Mouse (Mus musculus): ENCODE measurements at regions not wholly inside any gene's neighbourhood (a gene's known extent, or its start where the extent isn't known, plus 50 kb on each side); places are given as distances from the start of the nearest gene placed in this dataset.

DNA sequence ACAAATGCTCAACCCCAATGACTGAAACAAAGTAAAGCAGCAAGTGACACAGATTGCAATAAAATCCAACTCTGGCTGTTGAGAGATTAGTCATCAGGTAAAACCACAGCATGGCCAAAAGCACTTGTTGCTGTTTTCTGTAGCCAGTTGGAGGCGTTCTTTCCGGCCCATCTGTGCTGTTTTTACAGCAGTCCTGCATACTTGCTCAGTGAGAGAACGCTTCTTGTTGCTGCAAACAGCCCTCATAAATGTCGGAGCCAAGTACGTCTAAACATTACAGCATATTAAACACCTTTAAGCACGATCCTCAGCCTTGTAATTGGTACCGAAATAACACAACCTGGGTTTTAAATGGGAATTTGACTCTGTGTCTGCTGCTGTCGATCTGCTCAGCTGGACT, 65.6 kb upstream of the Hs3st3a1 start:
- Histone ChIP-seq H3K9ac (ENCODE audit: low read depth, low read length) (no peak overlapping the region), H3K9me3 (ENCODE audit: control insufficient read depth) (no peaks in the 10 kb centered on the region), H3K4me1 (replicated peaks; ENCODE audit: control insufficient read depth, insufficient read depth, low read length) (no peaks in the 10 kb centered on the region), H3K4me2 (replicated peaks; ENCODE audit: low read depth) (no peak overlapping the region), H3K36me3 (ENCODE audit: control insufficient read depth, insufficient read depth) (no peaks in the 10 kb centered on the region), H3K27ac (ENCODE audit: low read depth, low read length) (no peak overlapping the region), H3K27me3 (replicated peaks; ENCODE audit: control insufficient read depth, insufficient read depth, low read length) (no peaks in the 10 kb centered on the region), H3K4me3 (ENCODE audit: low read depth, low read length) (no peak overlapping the region)
- WGBS = 76% methylated on average over 8 of the region's 8 CpGs
- no peak for TF ChIP-seq CTCF (IDR thresholded peaks at IDR 0.05; ENCODE audit: low read depth)
- ATAC-seq = no peak

DNA sequence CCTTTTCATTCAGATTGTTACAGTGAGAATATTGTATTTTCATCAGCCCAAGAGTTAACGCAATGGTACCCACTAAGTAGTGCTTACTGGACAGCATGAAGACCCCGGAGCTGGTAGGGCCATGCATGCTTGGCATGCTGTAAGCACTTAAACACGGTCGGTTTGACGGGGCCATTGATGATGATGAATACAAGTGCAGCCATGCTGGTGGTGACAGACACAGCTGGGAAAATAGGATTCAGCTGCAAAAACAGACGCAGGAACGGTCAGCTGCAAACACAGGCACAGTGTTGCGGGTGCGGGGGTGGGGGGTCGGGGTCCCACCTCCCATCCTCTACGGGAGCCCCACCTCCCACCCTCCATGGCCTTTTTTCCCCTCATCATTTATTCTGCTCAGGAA, 99.7 kb upstream of the Hs3st3a1 start:
- H3K27me3 ChIP-seq (replicated peaks; ENCODE audit: control insufficient read depth, insufficient read depth, low read length) = no peaks in the 10 kb centered on the region
- no peaks in the 10 kb centered on the region for H3K4me1 ChIP-seq (replicated peaks; ENCODE audit: control insufficient read depth, insufficient read depth, low read length)
- H3K4me3 ChIP-seq (ENCODE audit: low read depth, low read length) = no peak overlapping the region
- H3K36me3 ChIP-seq (ENCODE audit: control insufficient read depth, insufficient read depth) = no peaks in the 10 kb centered on the region
- ATAC-seq = no peak
- H3K9me3 ChIP-seq (ENCODE audit: control insufficient read depth) = no peaks in the 10 kb centered on the region
- H3K4me2 ChIP-seq (replicated peaks; ENCODE audit: low read depth) = no peak overlapping the region
- 87% methylated on average over 11 of the region's 11 CpGs for WGBS
- no peak for TF ChIP-seq CTCF (IDR thresholded peaks at IDR 0.05; ENCODE audit: low read depth)
- no peak overlapping the region for H3K9ac ChIP-seq (ENCODE audit: low read depth, low read length)
- H3K27ac ChIP-seq (ENCODE audit: low read depth, low read length) = no peak overlapping the region

DNA sequence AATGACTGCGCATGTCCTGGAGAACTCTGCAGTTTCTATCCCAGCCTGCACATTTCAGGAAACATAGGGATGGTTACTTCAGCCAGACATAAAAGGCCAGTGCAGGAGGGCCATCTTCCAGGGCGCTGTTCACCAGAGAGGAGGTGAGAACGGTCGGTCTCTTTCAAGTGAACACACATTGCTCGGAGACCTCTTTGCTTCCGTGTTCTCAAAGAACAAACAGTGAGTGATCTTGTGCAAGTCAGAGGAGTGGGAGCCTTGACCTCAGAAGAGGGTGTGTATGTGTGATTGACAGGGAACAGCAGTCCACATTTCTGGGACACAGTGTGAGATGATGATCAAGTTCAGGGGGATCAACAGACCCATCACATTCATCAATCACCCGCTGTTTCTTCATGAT, 102.7 kb upstream of the Hs3st3a1 start:
- no peak for TF ChIP-seq CTCF (IDR thresholded peaks at IDR 0.05; ENCODE audit: low read depth)
- H3K27ac ChIP-seq (ENCODE audit: low read depth, low read length) = no peak overlapping the region
- H3K4me2 ChIP-seq (replicated peaks; ENCODE audit: low read depth) = no peak overlapping the region
- WGBS = 65% methylated on average over 7 of the region's 7 CpGs
- H3K4me3 ChIP-seq (ENCODE audit: low read depth, low read length) = no peak overlapping the region
- no peak for ATAC-seq
- H3K4me1 ChIP-seq (replicated peaks; ENCODE audit: control insufficient read depth, insufficient read depth, low read length) = no peaks in the 10 kb centered on the region
- no peaks in the 10 kb centered on the region for H3K36me3 ChIP-seq (ENCODE audit: control insufficient read depth, insufficient read depth)
- H3K27me3 ChIP-seq (replicated peaks; ENCODE audit: control insufficient read depth, insufficient read depth, low read length) = no peaks in the 10 kb centered on the region
- H3K9ac ChIP-seq (ENCODE audit: low read depth, low read length) = no peak overlapping the region
- H3K9me3 ChIP-seq (ENCODE audit: control insufficient read depth) = no peaks in the 10 kb centered on the region

DNA sequence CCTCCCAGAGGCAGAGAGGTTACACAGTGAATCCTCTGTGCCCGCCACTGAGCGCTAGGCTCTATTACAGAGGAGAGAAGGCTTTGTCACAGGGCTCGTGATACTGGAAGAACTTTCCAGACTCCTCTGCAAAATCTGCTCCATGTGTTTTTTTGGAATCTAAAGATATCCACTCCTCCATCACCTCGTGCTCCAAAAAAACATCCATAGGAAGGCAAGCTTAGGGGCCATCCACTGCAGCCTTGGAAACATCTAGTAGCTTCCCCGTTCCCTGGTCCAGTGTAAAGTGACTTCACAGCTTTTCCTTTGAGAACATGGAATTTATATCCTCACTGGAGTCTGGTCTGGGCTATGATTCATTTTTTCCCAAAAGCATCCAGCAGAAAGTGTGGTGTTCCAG, 103.3 kb upstream of the Hs3st3a1 start:
- WGBS = 79% methylated on average over 5 of the region's 5 CpGs

DNA sequence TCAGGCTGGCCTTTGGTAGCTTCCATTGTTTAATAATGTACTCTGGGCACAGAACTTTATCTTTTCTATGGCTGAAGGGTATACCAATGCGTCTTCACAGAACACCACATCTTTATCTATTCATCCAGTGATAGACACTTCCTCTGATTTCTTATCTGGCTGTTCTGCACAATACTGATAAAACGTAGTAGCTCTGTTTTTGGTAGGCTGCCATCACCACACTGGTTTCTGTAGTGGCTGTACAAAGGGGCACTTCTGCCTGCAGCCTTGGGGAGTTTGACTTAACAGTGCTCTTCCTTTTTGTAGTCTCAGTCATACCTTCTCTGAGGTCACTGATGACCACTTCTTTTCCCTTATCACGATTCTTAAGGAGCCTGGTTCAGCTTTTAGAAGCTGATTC, 106.0 kb upstream of the Hs3st3a1 start:
- H3K36me3 ChIP-seq (ENCODE audit: control insufficient read depth, insufficient read depth) = no peaks in the 10 kb centered on the region
- 56% methylated on average over 3 of the region's 3 CpGs for WGBS
- ATAC-seq = no peak

More for the DNA sequence above, 103.3 kb upstream of the Hs3st3a1 start:
- no peak overlapping the region for H3K27ac ChIP-seq (ENCODE audit: low read depth, low read length)
- H3K4me2 ChIP-seq (replicated peaks; ENCODE audit: low read depth) = no peak overlapping the region
- no peak overlapping the region for H3K9ac ChIP-seq (ENCODE audit: low read depth, low read length)
- H3K9me3 ChIP-seq (ENCODE audit: control insufficient read depth) = no peaks in the 10 kb centered on the region
- no peak for ATAC-seq
- no peaks in the 10 kb centered on the region for H3K36me3 ChIP-seq (ENCODE audit: control insufficient read depth, insufficient read depth)
- no peaks in the 10 kb centered on the region for H3K4me1 ChIP-seq (replicated peaks; ENCODE audit: control insufficient read depth, insufficient read depth, low read length)
- no peak for TF ChIP-seq CTCF (IDR thresholded peaks at IDR 0.05; ENCODE audit: low read depth)
- H3K4me3 ChIP-seq (ENCODE audit: low read depth, low read length) = no peak overlapping the region
- no peaks in the 10 kb centered on the region for H3K27me3 ChIP-seq (replicated peaks; ENCODE audit: control insufficient read depth, insufficient read depth, low read length)

DNA sequence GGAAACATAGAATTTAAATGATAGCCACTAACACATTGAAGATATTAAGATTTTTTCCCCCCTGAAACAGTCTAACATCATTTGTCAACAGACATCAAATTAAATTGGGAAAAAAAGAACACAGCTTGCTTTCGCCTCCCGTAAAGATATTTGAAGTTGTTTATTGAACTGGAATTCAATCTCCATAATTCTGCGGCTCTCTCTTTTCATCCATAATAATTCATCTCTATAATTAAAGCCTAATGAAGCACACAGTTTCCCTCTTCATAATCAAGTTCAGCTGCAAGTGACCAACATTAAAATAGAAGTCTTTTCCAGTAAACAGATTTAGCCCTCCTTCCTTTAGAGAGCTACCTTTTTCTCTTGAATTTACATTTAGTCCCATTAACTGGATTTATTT, 107.4 kb upstream of the Hs3st3a1 start:
- Histone ChIP-seq H3K27ac (ENCODE audit: low read depth, low read length) (no peak overlapping the region), H3K9ac (ENCODE audit: low read depth, low read length) (no peak overlapping the region), H3K36me3 (ENCODE audit: control insufficient read depth, insufficient read depth) (no peaks in the 10 kb centered on the region), H3K4me1 (replicated peaks; ENCODE audit: control insufficient read depth, insufficient read depth, low read length) (no peaks in the 10 kb centered on the region), H3K9me3 (ENCODE audit: control insufficient read depth) (no peaks in the 10 kb centered on the region), H3K27me3 (replicated peaks; ENCODE audit: control insufficient read depth, insufficient read depth, low read length) (no peaks in the 10 kb centered on the region), H3K4me2 (replicated peaks; ENCODE audit: low read depth) (no peak overlapping the region), H3K4me3 (ENCODE audit: low read depth, low read length) (no peak overlapping the region)
- TF ChIP-seq CTCF (IDR thresholded peaks at IDR 0.05; ENCODE audit: low read depth) = no peak
- no peak for ATAC-seq
- WGBS = 80% methylated on average over 3 of the region's 3 CpGs

More for the DNA sequence above, 106.0 kb upstream of the Hs3st3a1 start:
- no peak overlapping the region for H3K27ac ChIP-seq (ENCODE audit: low read depth, low read length)
- no peaks in the 10 kb centered on the region for H3K9me3 ChIP-seq (ENCODE audit: control insufficient read depth)
- H3K4me2 ChIP-seq (replicated peaks; ENCODE audit: low read depth) = no peak overlapping the region
- no peak overlapping the region for H3K4me3 ChIP-seq (ENCODE audit: low read depth, low read length)
- no peaks in the 10 kb centered on the region for H3K27me3 ChIP-seq (replicated peaks; ENCODE audit: control insufficient read depth, insufficient read depth, low read length)
- no peak overlapping the region for H3K9ac ChIP-seq (ENCODE audit: low read depth, low read length)
- H3K4me1 ChIP-seq (replicated peaks; ENCODE audit: control insufficient read depth, insufficient read depth, low read length) = no peaks in the 10 kb centered on the region
- no peak for TF ChIP-seq CTCF (IDR thresholded peaks at IDR 0.05; ENCODE audit: low read depth)

DNA sequence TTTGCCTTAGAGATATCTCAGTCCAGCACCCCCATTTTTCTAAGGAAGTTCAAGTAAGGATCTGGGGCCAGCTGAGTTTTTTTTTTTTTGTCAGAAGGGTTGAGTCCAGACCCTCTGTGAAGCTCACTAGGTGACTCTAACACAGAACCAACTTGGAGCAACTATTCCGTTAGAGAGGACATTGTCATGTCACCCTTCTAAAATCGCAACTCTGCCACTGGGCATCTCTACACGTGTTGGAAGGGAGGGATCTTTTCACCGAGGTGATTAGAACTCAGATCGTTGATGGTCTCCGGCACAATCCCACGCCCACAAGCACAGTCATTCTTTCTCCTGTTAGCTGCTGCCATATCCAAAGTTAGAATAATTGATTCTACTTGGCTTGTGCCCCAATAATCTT, 108.5 kb upstream of the Hs3st3a1 start:
- no peaks in the 10 kb centered on the region for H3K4me1 ChIP-seq (replicated peaks; ENCODE audit: control insufficient read depth, insufficient read depth, low read length)
- no peak overlapping the region for H3K4me3 ChIP-seq (ENCODE audit: low read depth, low read length)
- WGBS = 89% methylated on average over 7 of the region's 7 CpGs
- no peak overlapping the region for H3K4me2 ChIP-seq (replicated peaks; ENCODE audit: low read depth)
- H3K36me3 ChIP-seq (ENCODE audit: control insufficient read depth, insufficient read depth) = no peaks in the 10 kb centered on the region
- H3K27me3 ChIP-seq (replicated peaks; ENCODE audit: control insufficient read depth, insufficient read depth, low read length) = no peaks in the 10 kb centered on the region
- no peak for ATAC-seq
- no peaks in the 10 kb centered on the region for H3K9me3 ChIP-seq (ENCODE audit: control insufficient read depth)
- H3K27ac ChIP-seq (ENCODE audit: low read depth, low read length) = no peak overlapping the region
- TF ChIP-seq CTCF (IDR thresholded peaks at IDR 0.05; ENCODE audit: low read depth) = no peak
- no peak overlapping the region for H3K9ac ChIP-seq (ENCODE audit: low read depth, low read length)
